Comparison of ENCODE assay signal across 8 mouse cellular contexts in the genomic region with DNA sequence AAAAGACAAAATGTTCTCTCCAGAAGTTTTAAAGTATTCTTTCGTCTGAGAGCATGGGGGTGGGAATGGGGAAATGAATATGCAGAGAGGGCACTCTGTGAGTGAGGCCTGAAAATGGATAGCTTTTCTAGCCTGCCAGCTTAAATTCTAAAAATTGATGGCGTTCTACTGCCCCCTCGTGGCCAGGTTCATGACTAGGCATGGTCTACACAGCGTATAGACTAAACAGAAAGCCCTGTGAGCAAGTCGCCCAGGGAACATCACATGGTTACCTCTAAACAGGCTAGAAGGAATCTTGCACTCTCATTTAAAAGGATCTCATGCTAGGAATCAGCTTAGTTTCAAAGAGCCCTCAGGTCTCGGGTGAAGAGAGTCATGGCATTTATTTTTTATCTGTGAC. TPM values are rescaled to one million over a fixed set of nuclear protein-coding genes. Genes with fewer than 3 reads are reported as not detected.
DNase-seq lines count a peak whose midpoint lies in the region; ATAC-seq and TF ChIP-seq lines count a peak whose summit lies in the region.

No protein-coding gene starts in this region.

- no peak overlapping the region for H3K9ac ChIP-seq in embryonic facial prominence, embryonic 12.5 days
- H3K9ac ChIP-seq in heart, postnatal 0 days (replicated peaks; ENCODE audit: low read depth, low read length): no peak overlapping the region
- no peak overlapping the region for H3K9ac ChIP-seq in liver, embryonic 13.5 days
- no peak overlapping the region for H3K9ac ChIP-seq in neural tube, embryonic 12.5 days
- no peak overlapping the region for H3K9ac ChIP-seq in stomach, embryonic 16.5 days (ENCODE audit: low read length)

- ATAC-seq in embryonic facial prominence, embryonic 12.5 days (ENCODE audit: insufficient number of reproducible peaks, insufficient read depth, low FRiP score, low TSS enrichment): peak; percentile 72
- peak; percentile 63 for ATAC-seq in heart, postnatal 0 days (ENCODE audit: insufficient read depth, low read depth)
- peak; percentile 48; the same call in 1 of the 2 replicates for ATAC-seq in liver, embryonic 13.5 days (ENCODE audit: low read depth)
- ATAC-seq in neural tube, embryonic 12.5 days (ENCODE audit: low FRiP score, low read depth): peak; percentile 70
- peak; percentile 53; the same call in 1 of the 2 replicates for ATAC-seq in stomach, embryonic 16.5 days (ENCODE audit: insufficient read depth, low FRiP score)

- H3K27me3 ChIP-seq in embryonic facial prominence, embryonic 12.5 days: no peaks in the 10 kb centered on the region
- H3K27me3 ChIP-seq in heart, postnatal 0 days (ENCODE audit: control insufficient read depth, insufficient read depth, low read length): no peaks in the 10 kb centered on the region
- H3K27me3 ChIP-seq in liver, embryonic 13.5 days: no peaks in the 10 kb centered on the region
- H3K27me3 ChIP-seq in neural tube, embryonic 12.5 days (replicated peaks): no peaks in the 10 kb centered on the region
- H3K27me3 ChIP-seq in stomach, embryonic 16.5 days (ENCODE audit: control insufficient read depth, insufficient read depth, low read length): no peaks in the 10 kb centered on the region

- H3K27ac ChIP-seq in embryonic facial prominence, embryonic 12.5 days: no peak overlapping the region
- H3K27ac ChIP-seq in heart, postnatal 0 days (ENCODE audit: low read depth): no peak overlapping the region
- H3K27ac ChIP-seq in liver, embryonic 13.5 days: no peak overlapping the region
- no peak overlapping the region for H3K27ac ChIP-seq in neural tube, embryonic 12.5 days
- no peak overlapping the region for H3K27ac ChIP-seq in stomach, embryonic 16.5 days (ENCODE audit: low read length)

- TF ChIP-seq EP300 in heart, postnatal 0 days (IDR thresholded peaks at IDR 0.05; ENCODE audit: low read depth): no peak

- WGBS in embryonic facial prominence, embryonic 12.5 days: 7% methylated on average over 6 of the region's 6 CpGs
- 8% methylated on average over 6 of the region's 6 CpGs for WGBS in heart, postnatal 0 days
- WGBS in liver, embryonic 13.5 days (ENCODE audit: insufficient replicate concordance): 7% methylated on average over 6 of the region's 6 CpGs
- 11% methylated on average over 6 of the region's 6 CpGs for WGBS in neural tube, embryonic 12.5 days
- 8% methylated on average over 6 of the region's 6 CpGs for WGBS in stomach, embryonic 16.5 days

- no peaks in the 10 kb centered on the region; the same call in 1 of the 2 replicates for H3K4me1 ChIP-seq in embryonic facial prominence, embryonic 12.5 days
- H3K4me1 ChIP-seq in heart, postnatal 0 days (ENCODE audit: control insufficient read depth, insufficient read depth): no peaks in the 10 kb centered on the region; the same call in 1 of the 2 replicates
- peaks cover 11% of the 10 kb centered on the region; the same call in 1 of the 2 replicates for H3K4me1 ChIP-seq in liver, embryonic 13.5 days (replicated peaks)
- peaks cover 18% of the 10 kb centered on the region for H3K4me1 ChIP-seq in neural tube, embryonic 12.5 days
- H3K4me1 ChIP-seq in stomach, embryonic 16.5 days (ENCODE audit: control insufficient read depth, insufficient read depth, low read length): no peaks in the 10 kb centered on the region

- H3K4me3 ChIP-seq in embryonic facial prominence, embryonic 12.5 days: no peak overlapping the region
- H3K4me3 ChIP-seq in heart, postnatal 0 days (ENCODE audit: low read depth, low read length): no peak overlapping the region
- no peak overlapping the region for H3K4me3 ChIP-seq in liver, embryonic 13.5 days (replicated peaks)
- H3K4me3 ChIP-seq in neural tube, embryonic 12.5 days: no peak overlapping the region
- H3K4me3 ChIP-seq in stomach, embryonic 16.5 days (replicated peaks; ENCODE audit: low read length): no peak overlapping the region

- TF ChIP-seq CTCF in heart, postnatal 0 days (IDR thresholded peaks at IDR 0.05; ENCODE audit: low read depth): peak; percentile 75

- H3K4me2 ChIP-seq in embryonic facial prominence, embryonic 12.5 days (replicated peaks): no peak overlapping the region
- no peak overlapping the region for H3K4me2 ChIP-seq in heart, postnatal 0 days (ENCODE audit: low read depth, low read length)
- H3K4me2 ChIP-seq in liver, embryonic 13.5 days: no peak overlapping the region
- no peak overlapping the region for H3K4me2 ChIP-seq in neural tube, embryonic 12.5 days (replicated peaks)
- H3K4me2 ChIP-seq in stomach, embryonic 16.5 days (ENCODE audit: low read depth, low read length): no peak overlapping the region

- no peaks in the 10 kb centered on the region for H3K9me3 ChIP-seq in embryonic facial prominence, embryonic 12.5 days
- H3K9me3 ChIP-seq in heart, postnatal 0 days (replicated peaks; ENCODE audit: control insufficient read depth, low read length): no peaks in the 10 kb centered on the region
- H3K9me3 ChIP-seq in liver, embryonic 13.5 days (replicated peaks): no peaks in the 10 kb centered on the region
- H3K9me3 ChIP-seq in neural tube, embryonic 12.5 days: no peaks in the 10 kb centered on the region
- H3K9me3 ChIP-seq in stomach, embryonic 16.5 days (replicated peaks; ENCODE audit: control insufficient read depth, low read length): no peaks in the 10 kb centered on the region

- no peaks in the 10 kb centered on the region for H3K36me3 ChIP-seq in embryonic facial prominence, embryonic 12.5 days
- no peaks in the 10 kb centered on the region for H3K36me3 ChIP-seq in heart, postnatal 0 days (replicated peaks; ENCODE audit: control insufficient read depth, insufficient read depth, low read length)
- H3K36me3 ChIP-seq in liver, embryonic 13.5 days: no peaks in the 10 kb centered on the region
- H3K36me3 ChIP-seq in neural tube, embryonic 12.5 days: peaks cover 4% of the 10 kb centered on the region; the same call in 1 of the 2 replicates
- H3K36me3 ChIP-seq in stomach, embryonic 16.5 days (ENCODE audit: control insufficient read depth, insufficient read depth, low read length): no peaks in the 10 kb centered on the region

- DNase-seq in CD4-positive helper T cell, adult 2 months (ENCODE audit: low read depth, low spot score): peak; percentile 69
- peak; percentile 60 to 61 for DNase-seq in adrenal gland, postnatal 4 days (ENCODE audit: low spot score in 2 of 2)
- peak; percentile 73 for DNase-seq in heart, postnatal 0 days (ENCODE audit: low spot score)
- DNase-seq in kidney, postnatal 25 days: peak; percentile 75 to 91
- DNase-seq in liver, embryonic 13.5 days: peak; percentile 55

RNA-seq across cellular contexts. Expression of gene Ddx25, which starts 16.8 kb away (rescaled TPM):
- total RNA-seq in adrenal gland, postnatal 4 days (2021): 1 to 10 TPM; 1.3 TPM
- 6.2 and 6.4 TPM in 2 replicates for polyA plus RNA-seq in embryonic facial prominence, embryonic 12.5 days (2016; fragmentation: Nextera tagmentation; extraction: Ambion mirVana)
- 0.27 TPM in 1 of 2 replicates, not detected in the other for total RNA-seq in heart, postnatal 0 days (2014; rRNA removed; ENCODE audit: low replicate concordance)
- 0.14 and 0.18 TPM in 2 replicates for polyA plus RNA-seq in heart, postnatal 0 days (2015; fragmentation: Nextera tagmentation; extraction: Ambion mirVana)
- 0.39 and 0.42 TPM in 2 replicates for polyA plus RNA-seq in liver, embryonic 13.5 days (2015; fragmentation: Nextera tagmentation; extraction: Ambion mirVana)
- polyA plus RNA-seq in neural tube, embryonic 12.5 days (2016; fragmentation: Nextera tagmentation; extraction: Ambion mirVana): 14.5 and 15.7 TPM in 2 replicates
- polyA plus RNA-seq in stomach, embryonic 16.5 days (2015; fragmentation: Nextera tagmentation; extraction: Ambion mirVana): 1.2 and 1.4 TPM in 2 replicates

RNA-seq across cellular contexts. Expression of gene Pus3, which starts 16.9 kb away (rescaled TPM):
- total RNA-seq in adrenal gland, postnatal 4 days (2021): 10 to 100 TPM; 14.8 to 16.7 TPM
- polyA plus RNA-seq in embryonic facial prominence, embryonic 12.5 days (2016; fragmentation: Nextera tagmentation; extraction: Ambion mirVana): 20.9 and 21.4 TPM in 2 replicates
- total RNA-seq in heart, postnatal 0 days (2014; rRNA removed; ENCODE audit: low replicate concordance): 7.9 and 8.6 TPM in 2 replicates
- polyA plus RNA-seq in heart, postnatal 0 days (2015; fragmentation: Nextera tagmentation; extraction: Ambion mirVana): 8.4 and 9.2 TPM in 2 replicates
- 9.3 and 11.4 TPM in 2 replicates for polyA plus RNA-seq in liver, embryonic 13.5 days (2015; fragmentation: Nextera tagmentation; extraction: Ambion mirVana)
- polyA plus RNA-seq in neural tube, embryonic 12.5 days (2016; fragmentation: Nextera tagmentation; extraction: Ambion mirVana): 17.2 and 17.6 TPM in 2 replicates
- polyA plus RNA-seq in stomach, embryonic 16.5 days (2015; fragmentation: Nextera tagmentation; extraction: Ambion mirVana): 16.9 and 17.1 TPM in 2 replicates

RNA-seq across cellular contexts. Expression of gene Gm1113, which starts 23.4 kb away (rescaled TPM):
- total RNA-seq in adrenal gland, postnatal 4 days (2021): not detected
- not detected in 2 replicates for polyA plus RNA-seq in embryonic facial prominence, embryonic 12.5 days (2016; fragmentation: Nextera tagmentation; extraction: Ambion mirVana)
- total RNA-seq in heart, postnatal 0 days (2014; rRNA removed; ENCODE audit: low replicate concordance): not detected in 2 replicates
- polyA plus RNA-seq in heart, postnatal 0 days (2015; fragmentation: Nextera tagmentation; extraction: Ambion mirVana): not detected in 2 replicates
- polyA plus RNA-seq in liver, embryonic 13.5 days (2015; fragmentation: Nextera tagmentation; extraction: Ambion mirVana): not detected in 2 replicates
- polyA plus RNA-seq in neural tube, embryonic 12.5 days (2016; fragmentation: Nextera tagmentation; extraction: Ambion mirVana): not detected in 2 replicates
- polyA plus RNA-seq in stomach, embryonic 16.5 days (2015; fragmentation: Nextera tagmentation; extraction: Ambion mirVana): not detected in 2 replicates

RNA-seq across cellular contexts. Expression of gene Pate2, which starts 28.6 kb away (rescaled TPM):
- total RNA-seq in adrenal gland, postnatal 4 days (2021): under 1 TPM; 0.31 to 0.39 TPM
- polyA plus RNA-seq in embryonic facial prominence, embryonic 12.5 days (2016; fragmentation: Nextera tagmentation; extraction: Ambion mirVana): 1.2 and 1.3 TPM in 2 replicates
- not detected in 2 replicates for total RNA-seq in heart, postnatal 0 days (2014; rRNA removed; ENCODE audit: low replicate concordance)
- 0.10 and 0.30 TPM in 2 replicates for polyA plus RNA-seq in heart, postnatal 0 days (2015; fragmentation: Nextera tagmentation; extraction: Ambion mirVana)
- polyA plus RNA-seq in liver, embryonic 13.5 days (2015; fragmentation: Nextera tagmentation; extraction: Ambion mirVana): 0.25 and 0.36 TPM in 2 replicates
- 1.5 and 1.7 TPM in 2 replicates for polyA plus RNA-seq in neural tube, embryonic 12.5 days (2016; fragmentation: Nextera tagmentation; extraction: Ambion mirVana)
- 0.34 and 0.57 TPM in 2 replicates for polyA plus RNA-seq in stomach, embryonic 16.5 days (2015; fragmentation: Nextera tagmentation; extraction: Ambion mirVana)

RNA-seq across cellular contexts. Expression of gene Hyls1, which starts 28.7 kb away (rescaled TPM):
- 1 to 10 TPM; 5.9 to 6.5 TPM for total RNA-seq in adrenal gland, postnatal 4 days (2021)
- polyA plus RNA-seq in embryonic facial prominence, embryonic 12.5 days (2016; fragmentation: Nextera tagmentation; extraction: Ambion mirVana): 20.3 and 23.6 TPM in 2 replicates
- 2.9 and 8.8 TPM in 2 replicates for total RNA-seq in heart, postnatal 0 days (2014; rRNA removed; ENCODE audit: low replicate concordance)
- 7.2 and 8.8 TPM in 2 replicates for polyA plus RNA-seq in heart, postnatal 0 days (2015; fragmentation: Nextera tagmentation; extraction: Ambion mirVana)
- 9.8 and 11.9 TPM in 2 replicates for polyA plus RNA-seq in liver, embryonic 13.5 days (2015; fragmentation: Nextera tagmentation; extraction: Ambion mirVana)
- polyA plus RNA-seq in neural tube, embryonic 12.5 days (2016; fragmentation: Nextera tagmentation; extraction: Ambion mirVana): 17.8 and 21.3 TPM in 2 replicates
- polyA plus RNA-seq in stomach, embryonic 16.5 days (2015; fragmentation: Nextera tagmentation; extraction: Ambion mirVana): 10.4 and 12.0 TPM in 2 replicates
